Mouse (Mus musculus): ENCODE data around the gene Pnkd. TPM values are rescaled to one million over a fixed set of nuclear protein-coding genes. Genes with fewer than 3 reads are reported as not detected.

Pnkd gene
- polyA plus RNA-seq, 1 experiment, result 62.6 TPM

DNA sequence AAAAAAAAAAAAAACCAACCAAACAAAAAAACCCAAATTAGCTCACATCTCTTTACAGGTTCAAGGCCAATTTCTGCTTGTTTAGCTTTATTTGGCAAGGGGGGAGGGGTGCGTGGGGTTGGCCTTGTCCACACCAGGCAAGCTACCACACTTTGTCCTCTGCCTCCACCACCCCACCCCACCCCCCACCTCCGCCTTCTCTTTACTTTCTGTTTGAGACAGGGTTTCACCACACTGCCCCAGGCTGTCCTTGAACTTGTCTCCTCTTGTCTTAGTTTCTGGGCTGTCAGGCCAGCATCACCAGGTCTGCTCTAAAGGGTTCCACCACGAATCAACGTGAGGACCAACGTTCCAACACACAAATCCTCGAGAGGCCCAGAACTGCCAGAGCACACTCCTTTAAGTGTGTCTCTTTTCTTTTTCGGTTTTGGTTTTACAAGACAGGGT is 94.4 kb downstream of the Pnkd start:
- H3K27me3 ChIP-seq (ENCODE audit: control insufficient read depth, insufficient read depth, low read length), result no peaks in the 10 kb centered on the region
- no peak overlapping the region for H3K27ac ChIP-seq (ENCODE audit: insufficient read depth, low read depth, low read length)
- TF ChIP-seq CTCF (IDR thresholded peaks at IDR 0.05; ENCODE audit: extremely low read depth, insufficient read length, insufficient replicate concordance, low read depth, low read length), result no peak
- TF ChIP-seq POLR2A (IDR thresholded peaks at IDR 0.05; ENCODE audit: low read depth, low read length), result no peak
- H3K4me1 ChIP-seq (ENCODE audit: control insufficient read depth, insufficient read depth, insufficient read length, low read length), result peaks cover 7% of the 10 kb centered on the region
- WGBS, result 66% methylated on average over 7 of the region's 7 CpGs
- no peak overlapping the region for H3K4me3 ChIP-seq (ENCODE audit: low read depth, low read length)
- no peaks in the 10 kb centered on the region for H3K36me3 ChIP-seq (ENCODE audit: control insufficient read depth, insufficient read depth, low read length)

GRCm38 (mm10) chr1:74380484-74380883 is 95.8 kb downstream of the Pnkd start:
- 84% methylated on average over 5 of the region's 5 CpGs for WGBS
- Histone ChIP-seq H3K4me1 (ENCODE audit: control insufficient read depth, insufficient read depth, insufficient read length, low read length) (peaks cover 7% of the 10 kb centered on the region), H3K36me3 (ENCODE audit: control insufficient read depth, insufficient read depth, low read length) (no peaks in the 10 kb centered on the region), H3K27ac (ENCODE audit: insufficient read depth, low read depth, low read length) (no peak overlapping the region), H3K27me3 (ENCODE audit: control insufficient read depth, insufficient read depth, low read length) (no peaks in the 10 kb centered on the region), H3K4me3 (ENCODE audit: low read depth, low read length) (no peak overlapping the region)
- TF ChIP-seq POLR2A (IDR thresholded peaks at IDR 0.05; ENCODE audit: low read depth, low read length), result no peak

- 80% methylated on average over 10 of the region's 10 CpGs for WGBS
- H3K27me3 ChIP-seq (ENCODE audit: control insufficient read depth, insufficient read depth, low read length), result no peaks in the 10 kb centered on the region
- TF ChIP-seq POLR2A (IDR thresholded peaks at IDR 0.05; ENCODE audit: low read depth, low read length) (no peak), CTCF (IDR thresholded peaks at IDR 0.05; ENCODE audit: extremely low read depth, insufficient read length, insufficient replicate concordance, low read depth, low read length) (no peak)
- H3K36me3 ChIP-seq (ENCODE audit: control insufficient read depth, insufficient read depth, low read length), result no peaks in the 10 kb centered on the region
- H3K27ac ChIP-seq (ENCODE audit: insufficient read depth, low read depth, low read length), result no peak overlapping the region
- H3K4me1 ChIP-seq (ENCODE audit: control insufficient read depth, insufficient read depth, insufficient read length, low read length), result peaks cover 7% of the 10 kb centered on the region
- no peak overlapping the region for H3K4me3 ChIP-seq (ENCODE audit: low read depth, low read length)
Measured at GRCm38 (mm10) chr1:74381588-74382021, 96.9 kb downstream of the Pnkd start.

GRCm38 (mm10) chr1:74383385-74383784 is 98.7 kb downstream of the Pnkd start:
- no peaks in the 10 kb centered on the region for H3K27me3 ChIP-seq (ENCODE audit: control insufficient read depth, insufficient read depth, low read length)
- 67% methylated on average over 13 of the region's 13 CpGs for WGBS
- no peak overlapping the region for H3K4me3 ChIP-seq (ENCODE audit: low read depth, low read length)
- no peak overlapping the region for H3K27ac ChIP-seq (ENCODE audit: insufficient read depth, low read depth, low read length)
- H3K36me3 ChIP-seq (ENCODE audit: control insufficient read depth, insufficient read depth, low read length), result no peaks in the 10 kb centered on the region
- no peak for TF ChIP-seq CTCF (IDR thresholded peaks at IDR 0.05; ENCODE audit: extremely low read depth, insufficient read length, insufficient replicate concordance, low read depth, low read length)
- TF ChIP-seq POLR2A (IDR thresholded peaks at IDR 0.05; ENCODE audit: low read depth, low read length), result no peak
- H3K4me1 ChIP-seq (ENCODE audit: control insufficient read depth, insufficient read depth, insufficient read length, low read length), result peaks cover 9% of the 10 kb centered on the region

DNA sequence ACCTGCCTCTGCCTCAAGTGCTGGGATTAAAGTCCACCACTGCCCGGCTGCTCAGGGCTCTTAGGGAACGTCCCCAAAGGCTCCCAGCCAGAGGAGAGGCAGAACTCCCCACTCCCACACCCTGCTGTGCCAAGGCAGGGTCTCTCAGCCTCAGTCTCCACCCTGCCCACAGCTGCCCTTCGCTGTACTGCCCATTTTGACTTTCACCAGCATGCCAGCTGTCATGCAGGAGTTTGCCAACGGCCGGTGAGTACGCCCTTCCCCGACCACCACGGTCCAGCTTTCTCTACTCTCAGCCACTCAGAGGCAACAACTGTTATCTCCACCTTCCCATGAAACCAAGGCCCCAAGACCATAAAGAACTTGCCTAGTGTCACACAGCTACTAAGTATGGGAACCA is 99.8 kb downstream of the Pnkd start:
- Histone ChIP-seq H3K27ac (ENCODE audit: insufficient read depth, low read depth, low read length) (no peak overlapping the region), H3K27me3 (ENCODE audit: control insufficient read depth, insufficient read depth, low read length) (no peaks in the 10 kb centered on the region), H3K36me3 (ENCODE audit: control insufficient read depth, insufficient read depth, low read length) (no peaks in the 10 kb centered on the region), H3K4me1 (ENCODE audit: control insufficient read depth, insufficient read depth, insufficient read length, low read length) (peaks cover 6% of the 10 kb centered on the region), H3K4me3 (ENCODE audit: low read depth, low read length) (no peak overlapping the region)
- 73% methylated on average over 8 of the region's 8 CpGs for WGBS
- TF ChIP-seq CTCF (IDR thresholded peaks at IDR 0.05; ENCODE audit: extremely low read depth, insufficient read length, insufficient replicate concordance, low read depth, low read length), result no peak
- TF ChIP-seq POLR2A (IDR thresholded peaks at IDR 0.05; ENCODE audit: low read depth, low read length), result no peak

DNA sequence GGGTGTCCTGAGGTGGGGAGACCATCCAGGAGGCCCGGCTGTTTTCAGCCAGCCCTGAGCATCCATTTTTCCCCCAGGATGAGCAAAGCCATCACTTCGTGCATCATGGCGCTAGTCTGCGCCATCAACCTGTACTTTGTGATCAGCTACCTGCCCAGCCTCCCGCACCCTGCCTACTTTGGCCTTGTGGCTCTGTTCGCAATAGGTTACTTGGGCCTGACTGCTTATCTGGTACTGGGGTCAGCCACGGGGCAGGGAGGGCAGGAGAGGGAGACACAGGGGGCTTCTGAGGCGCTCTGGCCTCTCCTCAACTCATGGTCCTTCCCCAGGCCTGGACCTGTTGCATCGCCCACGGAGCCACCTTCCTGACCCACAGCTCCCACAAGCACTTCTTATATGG is 100.3 kb downstream of the Pnkd start:
- Histone ChIP-seq H3K36me3 (ENCODE audit: control insufficient read depth, insufficient read depth, low read length) (no peaks in the 10 kb centered on the region), H3K4me3 (ENCODE audit: low read depth, low read length) (no peak overlapping the region), H3K4me1 (ENCODE audit: control insufficient read depth, insufficient read depth, insufficient read length, low read length) (peaks cover 10% of the 10 kb centered on the region), H3K27ac (ENCODE audit: insufficient read depth, low read depth, low read length) (no peak overlapping the region), H3K27me3 (ENCODE audit: control insufficient read depth, insufficient read depth, low read length) (no peaks in the 10 kb centered on the region)
- TF ChIP-seq POLR2A (IDR thresholded peaks at IDR 0.05; ENCODE audit: low read depth, low read length) (no peak), CTCF (IDR thresholded peaks at IDR 0.05; ENCODE audit: extremely low read depth, insufficient read length, insufficient replicate concordance, low read depth, low read length) (no peak)
- WGBS, result 91% methylated on average over 10 of the region's 10 CpGs

DNA sequence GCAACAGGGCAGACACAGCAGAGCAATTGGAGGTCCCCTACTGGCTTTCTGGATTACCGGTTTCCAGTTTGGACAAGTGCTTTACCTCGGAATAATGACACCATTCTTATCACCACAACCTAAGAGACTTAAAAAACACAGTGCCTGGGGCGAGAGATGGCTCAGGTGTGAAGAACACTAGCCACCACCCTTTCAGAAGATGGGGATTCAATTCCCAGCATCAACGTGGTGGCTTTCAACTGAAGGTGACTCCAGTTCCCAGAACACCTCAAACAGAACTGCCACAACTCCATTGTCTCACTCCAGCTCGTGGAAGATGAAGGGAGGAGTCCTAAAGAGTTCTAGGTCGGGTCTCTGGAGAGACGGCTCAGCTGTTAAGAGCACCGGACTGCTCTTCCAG is 100.8 kb downstream of the Pnkd start:
- TF ChIP-seq CTCF (IDR thresholded peaks at IDR 0.05; ENCODE audit: extremely low read depth, insufficient read length, insufficient replicate concordance, low read depth, low read length) (no peak), POLR2A (IDR thresholded peaks at IDR 0.05; ENCODE audit: low read depth, low read length) (no peak)
- Histone ChIP-seq H3K27ac (ENCODE audit: insufficient read depth, low read depth, low read length) (no peak overlapping the region), H3K4me1 (ENCODE audit: control insufficient read depth, insufficient read depth, insufficient read length, low read length) (peaks cover 10% of the 10 kb centered on the region), H3K27me3 (ENCODE audit: control insufficient read depth, insufficient read depth, low read length) (no peaks in the 10 kb centered on the region), H3K4me3 (ENCODE audit: low read depth, low read length) (no peak overlapping the region), H3K36me3 (ENCODE audit: control insufficient read depth, insufficient read depth, low read length) (no peaks in the 10 kb centered on the region)
- WGBS, result 90% methylated on average over 8 of the region's 8 CpGs

DNA sequence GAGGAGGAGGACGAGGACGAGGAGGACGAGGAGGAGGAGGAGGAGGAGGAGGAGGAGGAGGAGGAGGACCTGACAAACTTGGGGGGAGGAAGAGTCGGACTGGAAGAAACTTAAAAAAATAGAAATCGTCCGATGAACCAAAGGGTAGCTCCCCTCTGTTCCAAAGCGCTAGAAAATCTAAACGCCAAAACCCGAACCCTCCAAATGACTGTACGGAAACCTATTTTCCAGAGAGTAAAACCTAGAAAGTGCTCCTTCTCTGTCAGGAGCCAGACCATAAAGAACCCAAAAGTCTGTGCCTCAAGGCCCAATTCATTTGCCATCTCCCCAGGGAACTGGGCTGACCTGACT is 101.6 kb downstream of the Pnkd start:
- no peaks in the 10 kb centered on the region for H3K27me3 ChIP-seq (ENCODE audit: control insufficient read depth, insufficient read depth, low read length)
- peaks cover 8% of the 10 kb centered on the region for H3K4me1 ChIP-seq (ENCODE audit: control insufficient read depth, insufficient read depth, insufficient read length, low read length)
- no peaks in the 10 kb centered on the region for H3K36me3 ChIP-seq (ENCODE audit: control insufficient read depth, insufficient read depth, low read length)
- peak overlapping the region; percentile 91 for H3K27ac ChIP-seq (ENCODE audit: insufficient read depth, low read depth, low read length)
- WGBS, result 37% methylated on average over 7 of the region's 10 CpGs
- peak overlapping the region; percentile 98 for H3K4me3 ChIP-seq (ENCODE audit: low read depth, low read length)
- TF ChIP-seq POLR2A (IDR thresholded peaks at IDR 0.05; ENCODE audit: low read depth, low read length) (no peak), CTCF (IDR thresholded peaks at IDR 0.05; ENCODE audit: extremely low read depth, insufficient read length, insufficient replicate concordance, low read depth, low read length) (no peak)

All from small intestine, adult 2 months (tissue).